9 mouse cellular contexts compared by ENCODE assay signal in genomic region chr2:116812869-116813558, GRCm38 (mm10).
DNase-seq lines count a peak whose midpoint lies in the region; ATAC-seq and TF ChIP-seq lines count a peak whose summit lies in the region.
"Had no signal": no experiment of that assay in that cellular context is flagged by ENCODE, and none has a peak within 500 bp of the region (broad histone marks: within the 10 kb centered on the region; RNA-seq: fewer than 3 reads in every experiment).

No protein-coding gene starts in this region.

- peaks cover 19% of the 10 kb centered on the region for H3K4me1 ChIP-seq in limb, embryonic 12.5 days (replicated peaks)

- H3K4me2 ChIP-seq in limb, embryonic 12.5 days = peak overlapping the region; percentile 34

- H3K4me3 ChIP-seq in gastrocnemius, adult 2 months = peak overlapping the region; percentile 55
- H3K4me3 ChIP-seq in limb, embryonic 12.5 days (replicated peaks) = no peak overlapping the region

- H3K27ac ChIP-seq in gastrocnemius, adult 2 months = no peak overlapping the region
- 0 out of 2 replicates have a peak overlapping the region, but pooled peaks have one; percentile 17 for H3K27ac ChIP-seq in limb, embryonic 12.5 days

- no peak overlapping the region for H3K9ac ChIP-seq in limb, embryonic 12.5 days (replicated peaks)

- H3K27me3 ChIP-seq in limb, embryonic 12.5 days = peaks cover 3% of the 10 kb centered on the region; the same call in 1 of the 2 replicates

- TF ChIP-seq CTCF in gastrocnemius, adult 2 months (IDR thresholded peaks at IDR 0.05) = no peak

- 32% methylated on average over 13 of the region's 13 CpGs for WGBS in limb, embryonic 12.5 days

- DNase-seq in gastrocnemius, adult 2 months = peak; percentile 23
- DNase-seq in gastrocnemius, postnatal 36 days = no peak
- peak; percentile 13 for DNase-seq in urinary bladder, postnatal 14 days (ENCODE audit: low spot score)
- DNase-seq in urinary bladder, postnatal 10 days (ENCODE audit: low spot score) = no peak
- DNase-seq in thymus, postnatal 4 days = no peak
- no peak for DNase-seq in adrenal gland, adult 2 months
- DNase-seq in cerebellum, adult 8-10 months = no peak
- DNase-seq: heart, postnatal 36 days had no signal

- no peaks in the 10 kb centered on the region for H3K36me3 ChIP-seq in limb, embryonic 12.5 days

- intact Hi-C loops in gastrocnemius, adult 2 months (cut with DNase I) = no loop called here
- intact Hi-C loops in gastrocnemius, postnatal 36 days (cut with DNase I) = no loop called here

- peak; percentile 65; the same call in 1 of the 2 replicates for ATAC-seq in limb, embryonic 12.5 days (ENCODE audit: insufficient number of reproducible peaks, insufficient read depth, low FRiP score, low TSS enrichment, low read depth)

- no peaks in the 10 kb centered on the region for H3K9me3 ChIP-seq in limb, embryonic 12.5 days

Comparison
In these comparisons a context has a peak if more than half of its experiments do, and no peak if none do; other contexts are left out.
1. DNase-seq: peak in gastrocnemius, adult 2 months (single experiment) and urinary bladder, postnatal 14 days (single experiment); none in gastrocnemius, postnatal 36 days (0 of 2), urinary bladder, postnatal 10 days (single experiment), thymus, postnatal 4 days (single experiment), adrenal gland, adult 2 months (single experiment) and cerebellum, adult 8-10 months (single experiment).